Mouse (Mus musculus): Measurements from ENCODE around the gene Tifa.

DNA sequence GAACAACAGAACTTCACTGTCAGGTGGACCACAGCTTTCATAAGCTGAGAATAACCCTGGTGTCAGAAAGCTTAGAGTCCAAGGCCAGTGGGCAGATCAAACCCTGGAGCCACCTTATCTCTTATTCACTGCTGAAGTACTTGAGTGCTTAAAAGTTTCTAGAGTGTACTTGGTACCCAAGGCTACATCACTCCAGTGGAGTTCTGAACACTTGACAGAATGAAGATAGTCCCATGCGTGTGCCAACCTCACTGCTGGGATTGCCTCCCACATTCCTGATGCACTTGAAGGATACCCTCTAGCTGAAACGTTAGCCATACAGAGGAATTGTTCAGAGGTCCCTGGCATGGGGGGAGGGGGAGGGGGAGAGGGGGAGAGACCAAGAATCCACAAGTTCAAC lies 92.1 kb downstream of the Tifa start:
- TF ChIP-seq CTCF (IDR thresholded peaks at IDR 0.05; ENCODE audit: insufficient read depth, low read depth, low read length) (no peak), POLR2A (IDR thresholded peaks at IDR 0.05; ENCODE audit: insufficient read depth, low read depth, low read length) (no peak)
